Comparison of ENCODE assay signal across 8 mouse cellular contexts in genomic region chr2:19344636-19345413, GRCm38 (mm10). TPM values are rescaled to one million over a fixed set of nuclear protein-coding genes. Genes with fewer than 3 reads are reported as not detected.
A peak's percentile ranks its signal among the peaks of the same experiment; 100 is the strongest.
DNase-seq lines count a peak whose midpoint lies in the region; ATAC-seq lines count a peak whose summit lies in the region.

No protein-coding gene starts in this region.

- H3K4me1 ChIP-seq in intestine, embryonic 15.5 days (replicated peaks) = no peaks in the 10 kb centered on the region

- WGBS in intestine, embryonic 15.5 days = 25% methylated on average over 20 of the region's 20 CpGs

- no peak overlapping the region for H3K9ac ChIP-seq in intestine, embryonic 15.5 days

- H3K4me2 ChIP-seq in intestine, embryonic 15.5 days (replicated peaks) = peak overlapping the region; percentile 42

- no peak overlapping the region for H3K27ac ChIP-seq in intestine, embryonic 15.5 days

- ATAC-seq in intestine, embryonic 15.5 days = peak; percentile 86

- no peaks in the 10 kb centered on the region for H3K36me3 ChIP-seq in intestine, embryonic 15.5 days

- DNase-seq in adrenal gland, adult (ENCODE audit: inconsistent age in 2 of 2, low spot score in 1 of 2) = peak; percentile 85 to 96
- DNase-seq in embryo, embryonic 11 days = peak; percentile 92
- peak; percentile 73 to 87 for DNase-seq in gastrocnemius, postnatal 4 days (ENCODE audit: low spot score in 2 of 2)
- peak; percentile 94 to 96 for DNase-seq in left cerebral cortex, postnatal 14 days (ENCODE audit: low spot score in 2 of 2)
- DNase-seq in mesoderm, embryonic 11.5 days (ENCODE audit: low read depth, low spot score) = peak; percentile 90
- DNase-seq in right cerebral cortex, postnatal 25 days = peak; percentile 86
- DNase-seq in urinary bladder, postnatal 36 days (ENCODE audit: low spot score in 2 of 2) = peak; percentile 78 to 86

- H3K27me3 ChIP-seq in intestine, embryonic 15.5 days (replicated peaks) = no peaks in the 10 kb centered on the region

- intact Hi-C loops in left cerebral cortex, postnatal 14 days (cut with DNase I) = loop anchor here (2.0 to 10.0 kb wide), 3 partner anchors 346 to 650 kb away; partner anchors contain the start of genes 4930426L09Rik, Pip4k2a and Spag6

- no peak overlapping the region for H3K4me3 ChIP-seq in intestine, embryonic 15.5 days (replicated peaks)

- H3K9me3 ChIP-seq in intestine, embryonic 15.5 days = no peaks in the 10 kb centered on the region

RNA-seq across cellular contexts. Expression of gene Msrb2, which starts 26.4 kb away (rescaled TPM):
- total RNA-seq in gastrocnemius, postnatal 4 days (2021) = 1 to 10 TPM; 4.0 to 6.7 TPM
- 21.6 and 22.7 TPM in 2 replicates for polyA plus RNA-seq in intestine, embryonic 15.5 days (2015; fragmentation: Nextera tagmentation; extraction: Ambion mirVana)
- total RNA-seq in left cerebral cortex, postnatal 14 days (2021) = 10 to 100 TPM; 15.0 to 16.3 TPM
